Mouse (Mus musculus): ENCODE measurements around the gene Lrrn4cl. TPM values are rescaled to one million over a fixed set of nuclear protein-coding genes. Genes with fewer than 3 reads are reported as not detected.
A peak's percentile ranks its signal among the peaks of the same experiment; 100 is the strongest.

The Lrrn4cl gene
- polyA plus RNA-seq, 1 experiment from 2014 or later, result 0.10 TPM

DNA sequence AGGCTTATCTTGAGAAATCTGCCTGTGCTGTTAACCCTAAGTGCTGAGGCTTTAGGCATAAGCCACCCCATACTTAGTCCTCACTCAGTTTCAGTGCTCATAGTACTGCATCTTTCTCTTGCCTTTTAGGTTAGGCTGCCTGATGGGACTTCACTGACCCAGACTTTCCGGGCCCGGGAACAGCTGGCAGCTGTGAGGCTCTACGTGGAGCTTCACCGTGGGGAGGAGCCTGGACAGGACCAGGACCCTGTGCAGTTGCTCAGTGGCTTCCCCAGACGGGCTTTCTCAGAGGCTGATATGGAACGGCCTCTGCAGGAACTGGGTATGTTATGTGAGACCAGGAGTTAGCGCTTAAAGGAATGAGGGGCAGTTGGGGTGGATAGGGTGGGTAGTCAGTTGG lies 24.5 kb downstream of the Lrrn4cl start:
- DNase-seq (ENCODE audit: low spot score) (no peak), ATAC-seq (replicated peaks; ENCODE audit: insufficient number of reproducible peaks, low FRiP score, low TSS enrichment, low read depth) (no peak)
- Histone ChIP-seq H3K4me2 (ENCODE audit: low read depth, low read length) (no peak overlapping the region), H3K9ac (replicated peaks; ENCODE audit: low read length) (no peak overlapping the region), H3K36me3 (replicated peaks; ENCODE audit: control insufficient read depth, insufficient read depth, low read depth, low read length) (peaks cover 10% of the 10 kb centered on the region), H3K27ac (replicated peaks; ENCODE audit: low read depth, low read length) (no peak overlapping the region), H3K27me3 (ENCODE audit: control insufficient read depth, insufficient read depth, low read length) (no peaks in the 10 kb centered on the region), H3K9me3 (replicated peaks; ENCODE audit: control insufficient read depth, low read length) (no peaks in the 10 kb centered on the region), H3K4me1 (ENCODE audit: control insufficient read depth, insufficient read depth, low read length) (no peaks in the 10 kb centered on the region), H3K4me3 (ENCODE audit: low read depth, low read length) (no peak overlapping the region)
- 93% methylated on average over 7 of the region's 7 CpGs for WGBS

GRCm38 (mm10) chr19:8880311-8881033 lies 29.9 kb downstream of the Lrrn4cl start, which contains the start of gene Uqcc3:
TSS of gene Uqcc3 (minus strand) at chr19:8880923.
- H3K9me3 ChIP-seq (replicated peaks; ENCODE audit: control insufficient read depth, low read length), result no peaks in the 10 kb centered on the region
- H3K9ac ChIP-seq (replicated peaks; ENCODE audit: low read length), result peak within 1 kb of the TSS; percentile 91
- H3K27ac ChIP-seq (replicated peaks; ENCODE audit: low read depth, low read length), result peak within 1 kb of the TSS; percentile 52
- no peaks in the 10 kb centered on the region for H3K27me3 ChIP-seq (ENCODE audit: control insufficient read depth, insufficient read depth, low read length)
- peak within 1 kb of the TSS; percentile 82 for H3K4me3 ChIP-seq (ENCODE audit: low read depth, low read length)
- WGBS, result under 1% methylated on average over 42 of the region's 42 CpGs
- peak; percentile 98 for ATAC-seq (replicated peaks; ENCODE audit: insufficient number of reproducible peaks, low FRiP score, low TSS enrichment, low read depth)
- peak; percentile 92 for DNase-seq (ENCODE audit: low spot score)
- H3K4me1 ChIP-seq (ENCODE audit: control insufficient read depth, insufficient read depth, low read length), result no peaks in the 10 kb centered on the region
- H3K4me2 ChIP-seq (ENCODE audit: low read depth, low read length), result peak within 1 kb of the TSS; percentile 81
- peaks cover under 1% of the 10 kb centered on the region for H3K36me3 ChIP-seq (replicated peaks; ENCODE audit: control insufficient read depth, insufficient read depth, low read depth, low read length)

DNA sequence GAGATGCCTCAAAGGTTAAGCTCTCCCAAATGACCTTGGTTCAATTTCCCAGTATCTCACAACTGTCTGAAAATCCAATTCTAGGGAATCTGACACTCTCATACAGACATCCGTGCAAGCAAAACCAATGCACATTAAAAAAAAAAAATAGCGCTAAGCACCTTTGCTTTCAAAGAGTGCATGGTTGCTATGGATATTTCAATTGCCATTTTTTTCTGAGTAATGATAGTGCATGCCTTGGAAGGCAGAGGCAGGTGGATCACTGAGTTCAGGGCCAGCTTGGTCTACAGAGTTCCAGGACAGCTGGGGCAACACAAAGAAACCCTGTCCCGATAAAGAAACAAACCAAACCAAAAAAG lies 30.4 kb downstream of the Lrrn4cl start:
- Histone ChIP-seq H3K27me3 (ENCODE audit: control insufficient read depth, insufficient read depth, low read length) (no peaks in the 10 kb centered on the region), H3K36me3 (replicated peaks; ENCODE audit: control insufficient read depth, insufficient read depth, low read depth, low read length) (no peaks in the 10 kb centered on the region; the same call in 1 of the 2 replicates), H3K9me3 (replicated peaks; ENCODE audit: control insufficient read depth, low read length) (no peaks in the 10 kb centered on the region), H3K4me1 (ENCODE audit: control insufficient read depth, insufficient read depth, low read length) (no peaks in the 10 kb centered on the region), H3K4me2 (ENCODE audit: low read depth, low read length) (peak overlapping the region; percentile 81), H3K4me3 (ENCODE audit: low read depth, low read length) (peak overlapping the region; percentile 82), H3K27ac (replicated peaks; ENCODE audit: low read depth, low read length) (no peak overlapping the region), H3K9ac (replicated peaks; ENCODE audit: low read length) (peak overlapping the region; percentile 91; the same call in 1 of the 2 replicates)
- 20% methylated on average over 3 of the region's 3 CpGs for WGBS
- no peak for DNase-seq (ENCODE audit: low spot score)
- no peak for ATAC-seq (replicated peaks; ENCODE audit: insufficient number of reproducible peaks, low FRiP score, low TSS enrichment, low read depth)

GRCm38 (mm10) chr19:8883616-8884015 lies 33.0 kb downstream of the Lrrn4cl start, which contains the start of the genes Lbhd1 and Gm49403:
TSS of gene Lbhd1 (plus strand) at chr19:8883732.
TSS of gene Gm49403 (plus strand) at chr19:8883930.
- H3K4me2 ChIP-seq (ENCODE audit: low read depth, low read length), result no peak within 1 kb of the TSS
- H3K4me3 ChIP-seq (ENCODE audit: low read depth, low read length), result no peak within 1 kb of the TSS
- WGBS, result 82% methylated on average over 3 of the region's 3 CpGs
- H3K27ac ChIP-seq (replicated peaks; ENCODE audit: low read depth, low read length), result no peak within 1 kb of the TSS
- H3K27me3 ChIP-seq (ENCODE audit: control insufficient read depth, insufficient read depth, low read length), result no peaks in the 10 kb centered on the region
- no peaks in the 10 kb centered on the region for H3K4me1 ChIP-seq (ENCODE audit: control insufficient read depth, insufficient read depth, low read length)
- no peaks in the 10 kb centered on the region for H3K36me3 ChIP-seq (replicated peaks; ENCODE audit: control insufficient read depth, insufficient read depth, low read depth, low read length)
- no peak within 1 kb of the TSS for H3K9ac ChIP-seq (replicated peaks; ENCODE audit: low read length)
- no peaks in the 10 kb centered on the region for H3K9me3 ChIP-seq (replicated peaks; ENCODE audit: control insufficient read depth, low read length)
- no peak for DNase-seq (ENCODE audit: low spot score)
- ATAC-seq (replicated peaks; ENCODE audit: insufficient number of reproducible peaks, low FRiP score, low TSS enrichment, low read depth), result no peak

DNA sequence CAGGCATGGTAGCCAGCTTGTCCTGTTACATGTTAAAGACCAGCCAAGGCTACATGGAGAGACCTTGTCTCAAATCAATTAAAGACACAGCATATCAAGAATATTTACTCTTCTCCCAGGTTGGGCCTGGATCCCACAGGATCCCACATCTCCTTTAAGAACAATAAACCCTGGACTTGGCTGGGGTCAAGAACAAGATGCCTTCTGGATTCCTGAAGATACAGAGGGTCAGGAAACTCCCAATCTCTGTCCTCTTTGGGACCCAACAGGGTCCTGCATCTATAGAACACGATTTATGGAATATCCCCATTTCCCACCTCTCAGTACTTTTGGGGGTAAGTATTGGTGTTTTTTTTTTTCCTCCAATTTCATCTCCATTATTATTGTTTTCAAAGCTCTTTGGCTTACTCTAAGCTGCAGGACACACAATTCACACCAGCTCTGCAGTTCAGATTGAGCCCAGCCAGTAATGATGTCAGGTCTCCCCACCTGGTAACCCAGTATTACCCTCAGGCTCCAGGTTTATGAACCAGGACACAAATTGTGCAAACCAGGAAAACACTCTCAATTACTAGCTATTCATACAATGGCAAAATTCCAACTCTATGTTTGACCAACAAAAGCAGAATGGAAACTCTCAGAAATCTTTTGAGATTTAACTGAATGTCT lies 36.5 kb downstream of the Lrrn4cl start:
- Histone ChIP-seq H3K4me2 (ENCODE audit: low read depth, low read length) (no peak overlapping the region), H3K9me3 (replicated peaks; ENCODE audit: control insufficient read depth, low read length) (no peaks in the 10 kb centered on the region), H3K4me1 (ENCODE audit: control insufficient read depth, insufficient read depth, low read length) (no peaks in the 10 kb centered on the region), H3K4me3 (ENCODE audit: low read depth, low read length) (no peak overlapping the region), H3K9ac (replicated peaks; ENCODE audit: low read length) (no peak overlapping the region), H3K27ac (replicated peaks; ENCODE audit: low read depth, low read length) (no peak overlapping the region), H3K27me3 (ENCODE audit: control insufficient read depth, insufficient read depth, low read length) (no peaks in the 10 kb centered on the region), H3K36me3 (replicated peaks; ENCODE audit: control insufficient read depth, insufficient read depth, low read depth, low read length) (peaks cover 4% of the 10 kb centered on the region)
- whole genome bisulfite sequencing, result 52% methylated on average over 1 of the region's 1 CpGs
- ATAC-seq (replicated peaks; ENCODE audit: insufficient number of reproducible peaks, low FRiP score, low TSS enrichment, low read depth), result no peak
- DNase-seq (ENCODE audit: low spot score), result no peak

DNA sequence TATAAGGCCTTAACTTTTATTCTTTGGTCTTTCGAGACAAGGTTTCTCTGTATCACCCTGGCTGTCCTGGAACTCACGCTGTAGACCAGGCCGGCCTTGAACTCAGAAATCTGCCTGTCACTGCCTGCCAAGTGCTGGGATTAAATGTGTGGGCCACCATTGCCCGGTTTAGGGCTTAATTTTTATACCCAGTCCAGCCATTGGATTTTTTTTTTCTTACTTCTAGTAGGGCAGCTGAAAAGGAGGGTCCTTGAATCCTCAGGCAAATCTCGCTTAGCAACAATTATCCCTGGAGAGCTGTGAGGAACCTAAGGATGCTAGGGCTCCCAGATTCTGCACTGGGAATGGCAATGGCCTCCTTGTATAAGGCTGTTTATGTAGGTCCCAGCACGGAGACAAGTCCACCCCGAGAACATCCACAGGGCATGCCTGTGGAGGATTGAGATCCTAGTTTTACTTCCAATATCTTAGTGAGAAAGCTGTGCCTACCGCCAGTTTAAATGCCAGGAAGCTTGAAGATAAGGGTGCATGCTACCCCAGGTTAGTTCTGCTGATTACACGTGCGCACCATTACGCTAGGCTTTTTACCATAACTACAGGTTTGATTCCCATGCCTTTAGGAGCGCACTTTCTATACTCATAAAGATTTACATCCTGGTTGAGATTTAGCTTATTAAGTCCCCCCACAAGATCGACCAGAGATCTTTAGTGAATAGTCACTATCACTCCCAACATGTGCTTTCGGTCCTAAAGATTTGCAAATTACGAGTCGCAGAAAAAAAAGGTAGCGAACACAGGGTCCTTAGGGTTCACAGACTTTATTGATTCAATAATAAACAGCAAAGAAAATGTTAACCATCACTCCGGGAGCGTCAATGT lies 37.3 kb downstream of the Lrrn4cl start:
- peaks cover 4% of the 10 kb centered on the region for H3K36me3 ChIP-seq (replicated peaks; ENCODE audit: control insufficient read depth, insufficient read depth, low read depth, low read length)
- H3K4me1 ChIP-seq (ENCODE audit: control insufficient read depth, insufficient read depth, low read length), result no peaks in the 10 kb centered on the region
- no peaks in the 10 kb centered on the region for H3K27me3 ChIP-seq (ENCODE audit: control insufficient read depth, insufficient read depth, low read length)
- ATAC-seq (replicated peaks; ENCODE audit: insufficient number of reproducible peaks, low FRiP score, low TSS enrichment, low read depth) (no peak), DNase-seq (ENCODE audit: low spot score) (no peak)
- H3K4me3 ChIP-seq (ENCODE audit: low read depth, low read length), result peak overlapping the region; percentile 44
- peak overlapping the region; percentile 60; the same call in 1 of the 2 replicates for H3K27ac ChIP-seq (replicated peaks; ENCODE audit: low read depth, low read length)
- peak overlapping the region; percentile 68 for H3K4me2 ChIP-seq (ENCODE audit: low read depth, low read length)
- H3K9ac ChIP-seq (replicated peaks; ENCODE audit: low read length), result peak overlapping the region; percentile 77
- H3K9me3 ChIP-seq (replicated peaks; ENCODE audit: control insufficient read depth, low read length), result no peaks in the 10 kb centered on the region
- 16% methylated on average over 19 of the region's 19 CpGs for WGBS

DNA sequence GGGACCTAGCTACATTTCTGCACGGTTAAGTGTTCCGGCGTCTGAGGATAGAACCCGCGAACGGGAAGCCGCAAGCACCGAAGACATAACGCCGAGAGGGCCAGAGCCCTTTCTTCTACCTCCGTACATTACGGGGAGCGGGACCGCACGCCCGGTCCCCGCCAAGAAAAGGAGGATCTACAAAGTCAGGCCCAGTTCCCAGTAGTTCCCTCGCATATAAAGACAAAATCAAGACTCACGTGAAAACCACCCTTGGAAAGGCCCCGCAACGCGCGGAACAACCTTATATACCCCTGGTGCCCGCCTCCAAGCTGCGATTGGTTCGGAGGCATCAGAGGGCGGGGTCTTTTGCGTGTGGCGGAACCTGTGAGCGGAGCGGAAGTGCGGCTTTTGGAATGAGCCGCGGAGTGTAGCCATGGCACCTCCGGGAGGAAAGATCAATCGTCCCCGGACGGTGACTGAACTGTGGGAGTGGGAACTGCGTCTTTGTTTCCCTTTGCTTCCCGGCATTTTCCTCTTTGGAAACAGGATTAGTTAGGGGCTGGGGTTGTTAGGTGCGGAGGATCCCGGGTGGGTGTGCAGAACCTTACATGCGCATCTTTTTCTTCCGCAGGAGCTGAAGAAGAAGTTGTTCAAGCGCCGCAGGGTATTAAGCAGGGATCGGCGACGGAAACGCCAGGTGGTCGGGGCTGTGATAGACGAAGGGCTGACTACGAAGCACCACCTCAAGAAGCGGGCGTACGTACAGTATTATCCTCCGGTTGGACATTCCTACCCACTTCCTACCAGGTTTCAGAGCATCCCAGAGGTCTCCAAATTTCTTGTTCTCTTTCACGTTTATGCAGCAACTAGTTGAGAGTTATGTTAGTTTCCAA lies 38.2 kb downstream of the Lrrn4cl start, which contains the start of the genes 1810009A15Rik and Gm49416:
1810009A15Rik (plus strand) TSS at position 343 of the 875 bp plus-strand sequence.
Gm49416 (plus strand) TSS at position 416 of the 875 bp plus-strand sequence.
- peak within 1 kb of the TSS; percentile 60 for H3K27ac ChIP-seq (replicated peaks; ENCODE audit: low read depth, low read length)
- WGBS, result under 1% methylated on average over 58 of the region's 58 CpGs
- H3K4me2 ChIP-seq (ENCODE audit: low read depth, low read length), result peak within 1 kb of the TSS; percentile 68
- ATAC-seq (replicated peaks; ENCODE audit: insufficient number of reproducible peaks, low FRiP score, low TSS enrichment, low read depth) (peak; percentile 95), DNase-seq (ENCODE audit: low spot score) (peak; percentile 99)
- H3K27me3 ChIP-seq (ENCODE audit: control insufficient read depth, insufficient read depth, low read length), result no peaks in the 10 kb centered on the region
- no peaks in the 10 kb centered on the region for H3K9me3 ChIP-seq (replicated peaks; ENCODE audit: control insufficient read depth, low read length)
- peaks cover 4% of the 10 kb centered on the region for H3K36me3 ChIP-seq (replicated peaks; ENCODE audit: control insufficient read depth, insufficient read depth, low read depth, low read length)
- no peaks in the 10 kb centered on the region for H3K4me1 ChIP-seq (ENCODE audit: control insufficient read depth, insufficient read depth, low read length)
- peak within 1 kb of the TSS; percentile 77 for H3K9ac ChIP-seq (replicated peaks; ENCODE audit: low read length)
- H3K4me3 ChIP-seq (ENCODE audit: low read depth, low read length), result peak within 1 kb of the TSS; percentile 44

Data from embryonic facial prominence, embryonic 11.5 days (tissue).